21 mouse cellular contexts compared by ENCODE assay signal in the genomic region with DNA sequence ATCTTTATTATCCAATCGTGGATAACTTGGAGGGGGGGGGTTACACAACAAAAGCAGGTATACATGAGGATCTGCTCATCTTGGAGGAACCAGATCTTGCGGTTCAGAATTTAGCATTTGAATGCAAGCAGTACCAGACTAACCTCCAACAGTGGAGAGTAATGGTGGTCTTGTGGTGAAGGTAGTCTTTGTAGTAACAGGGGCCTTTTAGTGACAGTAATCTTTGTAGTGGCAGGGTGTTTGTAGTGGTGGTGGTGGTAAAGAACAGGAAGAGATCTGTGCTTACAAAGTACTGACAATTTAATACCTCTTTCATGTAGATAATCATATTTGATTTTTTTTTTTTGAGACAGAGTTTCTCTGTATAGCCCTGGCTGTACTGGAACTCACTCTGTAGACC.
DNase-seq lines count a peak whose midpoint lies in the region; ATAC-seq and TF ChIP-seq lines count a peak whose summit lies in the region.
"Had no signal": no experiment of that assay in that cellular context is flagged by ENCODE, and none has a peak within 500 bp of the region (broad histone marks: within the 10 kb centered on the region; RNA-seq: fewer than 3 reads in every experiment).

No protein-coding gene starts in this region.

- ATAC-seq in CD4-positive, CD25-positive, alpha-beta regulatory T cell, adult 4 months: peak; percentile 26
- peak; percentile 22 for ATAC-seq in inflammation-experienced regulatory T-cells, adult 6 months
- ATAC-seq: hindbrain, embryonic 16.5 days had no signal

- no peak overlapping the region for H3K4me3 ChIP-seq in layer of hippocampus, adult 2 months
- H3K4me3 ChIP-seq: embryonic facial prominence, embryonic 10.5 days; erythroblast, embryonic 14.5 days; forebrain, embryonic 10.5 days; gastrocnemius, adult 2 months; heart, embryonic 10.5 days; hindbrain, embryonic 12.5 days had no signal

- TF ChIP-seq CTCF in layer of hippocampus, adult 2 months (conservative IDR thresholded peaks at IDR 0.05): no peak

- peak overlapping the region; percentile 46; the same call in 1 of the 2 replicates for H3K27ac ChIP-seq in layer of hippocampus, adult 2 months
- H3K27ac ChIP-seq: embryonic facial prominence, embryonic 10.5 days; forebrain, embryonic 10.5 days; hindbrain, embryonic 12.5 days had no signal

- no peak for DNase-seq in layer of hippocampus, adult 2 months (ENCODE audit: low spot score in 2 of 2)
- DNase-seq in layer of hippocampus, adult 11-12 months (ENCODE audit: low spot score): no peak
- peak; percentile 28 for DNase-seq in R1 (ENCODE audit: low read depth, low spot score)
- no peak for DNase-seq in cerebellum, adult 11 months
- no peak for DNase-seq in right cerebral cortex, adult 2 months (ENCODE audit: low spot score in 2 of 2)
- no peak for DNase-seq in ovary, postnatal 14 days (ENCODE audit: low spot score)
- DNase-seq: adrenal gland, postnatal 25 days; cerebellum, adult 2 months; cerebellum, postnatal 10 days; gastrocnemius, adult 2 months; gastrocnemius, postnatal 25 days; heart, postnatal 36 days; kidney, adult 11 months had no signal
